Mouse (Mus musculus): Measurements from ENCODE around the gene Ky.

DNA sequence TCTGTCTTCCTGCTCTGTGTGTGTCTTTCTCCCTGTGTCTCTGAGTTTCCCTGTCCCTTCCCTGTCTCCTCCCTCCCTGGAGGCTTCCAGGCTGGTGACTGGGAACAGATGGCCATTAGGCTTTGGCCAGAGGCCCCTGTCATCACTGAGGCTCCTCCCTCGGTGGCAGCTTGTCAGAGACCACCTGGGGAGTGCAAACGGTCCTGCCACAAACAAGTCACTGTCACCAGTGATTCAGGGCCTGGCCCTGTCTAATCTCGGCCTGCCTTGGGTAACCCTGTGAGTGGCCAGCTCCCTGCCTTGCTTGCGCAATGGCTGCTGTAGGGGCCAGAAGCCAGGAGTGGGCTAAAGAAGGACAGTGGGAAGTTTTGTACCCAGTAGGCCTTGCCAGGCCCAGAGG, 12.5 kb upstream of the Ky start:
- no peak for TF ChIP-seq CTCF (IDR thresholded peaks at IDR 0.05; ENCODE audit: low read depth)
- TF ChIP-seq EP300 (optimal IDR thresholded peaks at IDR 0.05): no peak
